Mouse (Mus musculus) liver, embryonic 11.5 days (tissue): ENCODE results near the gene Ntng2. TPM values are rescaled to one million over a fixed set of nuclear protein-coding genes. Genes with fewer than 3 reads are reported as not detected.

Source experiments
- ATAC-seq: fragments of 200-750 bp; cut with Nextera tagmentation; replicated peaks from 2 replicates; pipeline ENCODE4 v1.8.0; 2017; ENCODE audit warnings: moderate number of reproducible peaks, mild to moderate bottlenecking, moderate TSS enrichment, moderate library complexity; ENCODE audit not compliant: low FRiP score
- DNase-seq: peaks from one replicate; pipeline ENCODE4 v3.0.0-alpha.2; 2017; ENCODE audit warnings: low spot score
- H3K27ac ChIP-seq: fragments of 300-500 bp; sonication (generic); 2 replicates; pipeline ENCODE4 v1.5.1; 2014; ENCODE audit warnings: mild to moderate bottlenecking, low read depth, low read length, control low read depth
- H3K27me3 ChIP-seq: fragments of 300-500 bp; sonication (generic); replicated peaks from 2 replicates; pipeline ENCODE4 v1.6.1; 2014; ENCODE audit warnings: low read length, mixed read lengths; ENCODE audit not compliant: control insufficient read depth, insufficient read depth
- H3K36me3 ChIP-seq: fragments of 300-500 bp; sonication (generic); 2 replicates; pipeline ENCODE4 v1.6.1; 2014; ENCODE audit warnings: mild to moderate bottlenecking, low read length, moderate library complexity, mixed read lengths; ENCODE audit not compliant: control insufficient read depth, insufficient read depth
- H3K4me1 ChIP-seq: fragments of 300-500 bp; sonication (generic); replicated peaks from 2 replicates; pipeline ENCODE4 v1.6.1; 2014; ENCODE audit warnings: low read length, mixed read lengths; ENCODE audit not compliant: control insufficient read depth, insufficient read depth
- H3K4me2 ChIP-seq: fragments of 300-500 bp; sonication (generic); 2 replicates; pipeline ENCODE4 v1.6.1; 2014; ENCODE audit warnings: mild to moderate bottlenecking, control low read depth, moderate library complexity
- H3K4me3 ChIP-seq: fragments of 300-500 bp; sonication (generic); 2 replicates; pipeline ENCODE4 v1.5.1; 2014; ENCODE audit warnings: low read depth, low read length, control low read depth
- H3K9ac ChIP-seq: fragments of 300-500 bp; sonication (generic); 2 replicates; pipeline ENCODE4 v1.6.1; 2014; ENCODE audit warnings: low read depth, low read length, control low read depth
- H3K9me3 ChIP-seq: fragments of 300-500 bp; sonication (generic); 2 replicates; pipeline ENCODE4 v1.6.1; 2016; ENCODE audit warnings: low read length, inconsistent platforms, mixed read lengths; ENCODE audit not compliant: control insufficient read depth
- WGBS: fragments of 180-500 bp; shearing (Covaris S2); extraction: QIAGEN DNeasy Blood & Tissue Kit; methylation state at CpG from one replicate; pipeline ENCODE4 v1.1.7; 2014; 5-methylcytosine and 5-hydroxymethylcytosine counted together
- polyA plus RNA-seq: library from polyadenylated mRNA; unstranded; fragments of >200 nt; fragmentation: Nextera tagmentation; extraction: Ambion mirVana; gene quantifications from 2 replicates; pipeline ENCODE4 v1.2.1, GENCODE M21; 2014

The Ntng2 gene
- not detected in 2 replicates for polyA plus RNA-seq

- DNase-seq: peak; percentile 62
- Histone ChIP-seq H3K9me3 (no peaks in the 10 kb centered on the region), H3K4me2 (peak within 1 kb of the TSS; percentile 90), H3K27ac (no peak within 1 kb of the TSS), H3K27me3 (peaks cover 80% of the 10 kb centered on the region), H3K36me3 (no peaks in the 10 kb centered on the region), H3K4me3 (peak within 1 kb of the TSS; percentile 54), H3K4me1 (peaks cover 8% of the 10 kb centered on the region), H3K9ac (no peak within 1 kb of the TSS)
- no peak; the same call in 1 of the 2 replicates for ATAC-seq
- 0% methylated on average over 54 of the region's 54 CpGs for whole genome bisulfite sequencing
Observed at GRCm38 (mm10) chr2:29252599-29253204, at the start of gene Ntng2. TSS of gene Ntng2 (minus strand) at chr2:29253005.

GRCm38 (mm10) chr2:29295557-29295956, 42.8 kb upstream of the Ntng2 start:
- Histone ChIP-seq H3K4me3 (no peak overlapping the region), H3K9ac (no peak overlapping the region), H3K9me3 (no peaks in the 10 kb centered on the region; the same call in 1 of the 2 replicates), H3K27me3 (no peaks in the 10 kb centered on the region), H3K36me3 (no peaks in the 10 kb centered on the region), H3K4me1 (no peaks in the 10 kb centered on the region), H3K4me2 (no peak overlapping the region), H3K27ac (no peak overlapping the region)
- ATAC-seq: no peak
- DNase-seq: no peak
- 63% methylated on average over 3 of the region's 3 CpGs for WGBS

DNA sequence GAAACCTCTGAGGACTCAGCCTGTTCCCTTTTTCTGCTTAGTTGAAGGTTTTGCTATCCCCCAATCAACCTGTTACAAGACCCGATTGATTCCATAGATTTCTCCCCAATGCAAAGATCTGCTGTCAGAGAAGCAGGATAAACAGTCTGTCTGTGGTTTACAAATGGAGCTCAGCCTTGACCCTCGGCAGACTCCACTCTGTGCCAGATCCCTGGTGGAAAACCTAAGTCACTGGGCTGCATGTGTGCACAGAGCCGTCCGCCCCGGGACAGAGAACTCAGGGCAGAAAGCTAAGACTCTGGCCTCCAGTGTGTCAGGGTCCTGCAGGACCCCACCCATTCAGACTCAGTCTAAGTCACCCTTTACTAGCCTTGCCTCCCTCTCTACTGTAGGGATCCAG, 34.8 kb upstream of the Ntng2 start:
- 57% methylated on average over 5 of the region's 5 CpGs for WGBS
- H3K4me1 ChIP-seq: no peaks in the 10 kb centered on the region
- no peak overlapping the region for H3K4me3 ChIP-seq

DNA sequence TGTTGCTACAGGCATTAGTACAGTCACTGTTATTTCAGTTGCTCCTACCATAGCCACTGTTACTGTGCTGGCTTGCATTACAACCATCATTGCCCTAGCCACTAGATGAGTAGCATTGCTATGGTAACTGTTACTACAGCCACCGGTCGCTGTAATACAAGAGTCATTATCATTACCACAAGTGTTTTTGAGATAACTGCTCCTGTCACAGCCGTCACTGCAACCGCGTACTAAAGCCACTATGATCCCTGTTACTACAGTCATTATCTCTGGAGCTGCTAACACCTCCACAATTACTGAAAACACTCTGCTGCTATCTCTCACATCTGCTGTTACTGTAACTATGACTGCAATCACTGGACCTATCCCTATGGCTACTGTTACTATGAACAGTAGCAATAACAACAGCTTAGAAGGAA, 24.9 kb upstream of the Ntng2 start:
- H3K36me3 ChIP-seq: no peaks in the 10 kb centered on the region
- ATAC-seq (no peak), DNase-seq (no peak)
- H3K27ac ChIP-seq: no peak overlapping the region
- no peak overlapping the region for H3K9ac ChIP-seq
- H3K4me1 ChIP-seq: no peaks in the 10 kb centered on the region
- no peaks in the 10 kb centered on the region for H3K27me3 ChIP-seq
- 30% methylated on average over 5 of the region's 5 CpGs for WGBS
- no peak overlapping the region for H3K4me2 ChIP-seq
- no peak overlapping the region for H3K4me3 ChIP-seq
- H3K9me3 ChIP-seq: no peaks in the 10 kb centered on the region

More for the DNA sequence above, 34.8 kb upstream of the Ntng2 start:
- no peak overlapping the region for H3K4me2 ChIP-seq
- no peaks in the 10 kb centered on the region for H3K36me3 ChIP-seq
- no peaks in the 10 kb centered on the region for H3K9me3 ChIP-seq
- no peak overlapping the region for H3K9ac ChIP-seq
- H3K27ac ChIP-seq: no peak overlapping the region
- DNase-seq (no peak), ATAC-seq (no peak)
- no peaks in the 10 kb centered on the region for H3K27me3 ChIP-seq

DNA sequence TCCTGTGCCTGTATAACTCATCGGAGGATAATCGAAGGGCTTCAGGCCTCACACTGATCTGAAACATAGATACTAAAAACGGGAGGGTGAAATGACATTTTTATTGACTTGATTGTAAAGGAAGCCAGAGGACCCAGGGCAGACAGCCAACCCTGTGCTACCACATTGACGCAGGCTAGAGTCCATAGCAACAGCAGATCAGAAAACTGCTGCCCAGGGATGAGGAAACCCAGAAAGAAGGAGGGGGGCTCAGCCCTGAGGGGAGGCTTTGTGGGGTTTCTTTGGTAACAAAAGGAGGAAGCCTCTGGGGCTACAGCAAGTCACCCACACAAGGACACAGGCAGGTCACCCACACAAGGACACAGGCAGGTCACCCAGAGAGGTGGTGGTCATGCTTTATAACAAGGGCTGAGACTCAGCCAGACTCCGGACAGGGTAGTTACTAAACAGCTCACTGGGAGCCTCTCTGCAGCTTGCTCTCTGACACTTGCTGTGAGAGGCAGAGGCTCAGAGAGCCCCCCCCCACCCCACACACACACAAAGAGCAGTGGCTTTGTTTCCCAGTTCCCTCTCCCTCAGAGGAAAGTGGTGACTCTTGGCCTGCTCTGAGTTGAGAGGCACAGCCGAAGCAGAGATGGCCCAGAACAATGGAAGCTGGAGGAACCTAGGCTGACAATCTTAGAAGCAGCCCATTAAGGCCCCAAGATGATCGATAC, 19.2 kb upstream of the Ntng2 start:
- Histone ChIP-seq H3K9me3 (no peaks in the 10 kb centered on the region), H3K4me3 (no peak overlapping the region), H3K9ac (no peak overlapping the region), H3K4me2 (no peak overlapping the region), H3K36me3 (no peaks in the 10 kb centered on the region), H3K4me1 (no peaks in the 10 kb centered on the region), H3K27me3 (no peaks in the 10 kb centered on the region), H3K27ac (no peak overlapping the region)
- no peak for ATAC-seq
- WGBS: 69% methylated on average over 7 of the region's 7 CpGs
- DNase-seq: no peak

GRCm38 (mm10) chr2:29271098-29271497, 18.3 kb upstream of the Ntng2 start:
- 73% methylated on average over 7 of the region's 7 CpGs for WGBS

DNA sequence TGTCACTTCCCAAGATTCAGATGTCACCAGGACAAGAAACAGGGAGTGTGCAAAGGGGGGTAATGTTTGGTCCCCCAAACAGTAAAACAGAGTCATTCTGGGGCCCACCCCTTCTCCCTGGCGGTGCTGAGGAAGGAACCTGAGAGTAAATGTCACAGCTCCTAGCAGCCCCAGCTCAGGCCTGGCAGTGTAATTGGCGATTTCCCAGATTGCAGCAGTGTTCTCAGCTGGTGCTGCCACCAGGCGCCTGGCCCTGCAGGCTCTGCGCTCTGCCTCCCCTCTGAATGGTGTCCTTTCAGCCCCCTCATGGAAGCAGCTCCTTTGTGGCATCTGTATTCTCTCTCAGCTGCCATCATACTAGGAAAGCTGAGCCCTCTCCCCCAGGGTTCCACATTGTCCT, 14.0 kb upstream of the Ntng2 start:
- no peaks in the 10 kb centered on the region for H3K9me3 ChIP-seq
- DNase-seq: no peak
- H3K36me3 ChIP-seq: no peaks in the 10 kb centered on the region
- no peak overlapping the region for H3K9ac ChIP-seq
- H3K4me3 ChIP-seq: no peak overlapping the region
- ATAC-seq: no peak
- 51% methylated on average over 4 of the region's 4 CpGs for WGBS
- H3K27ac ChIP-seq: no peak overlapping the region
- no peaks in the 10 kb centered on the region for H3K4me1 ChIP-seq
- no peak overlapping the region for H3K4me2 ChIP-seq
- 0 out of 2 replicates have a peak, but pooled peaks cover 3% of the 10 kb centered on the region for H3K27me3 ChIP-seq

More at GRCm38 (mm10) chr2:29271098-29271497, 18.3 kb upstream of the Ntng2 start:
- H3K4me2 ChIP-seq: no peak overlapping the region
- H3K4me3 ChIP-seq: no peak overlapping the region
- ATAC-seq (no peak), DNase-seq (no peak)
- H3K27ac ChIP-seq: no peak overlapping the region
- H3K9me3 ChIP-seq: no peaks in the 10 kb centered on the region
- no peak overlapping the region for H3K9ac ChIP-seq
- H3K4me1 ChIP-seq: no peaks in the 10 kb centered on the region
- H3K27me3 ChIP-seq: no peaks in the 10 kb centered on the region
- H3K36me3 ChIP-seq: no peaks in the 10 kb centered on the region

DNA sequence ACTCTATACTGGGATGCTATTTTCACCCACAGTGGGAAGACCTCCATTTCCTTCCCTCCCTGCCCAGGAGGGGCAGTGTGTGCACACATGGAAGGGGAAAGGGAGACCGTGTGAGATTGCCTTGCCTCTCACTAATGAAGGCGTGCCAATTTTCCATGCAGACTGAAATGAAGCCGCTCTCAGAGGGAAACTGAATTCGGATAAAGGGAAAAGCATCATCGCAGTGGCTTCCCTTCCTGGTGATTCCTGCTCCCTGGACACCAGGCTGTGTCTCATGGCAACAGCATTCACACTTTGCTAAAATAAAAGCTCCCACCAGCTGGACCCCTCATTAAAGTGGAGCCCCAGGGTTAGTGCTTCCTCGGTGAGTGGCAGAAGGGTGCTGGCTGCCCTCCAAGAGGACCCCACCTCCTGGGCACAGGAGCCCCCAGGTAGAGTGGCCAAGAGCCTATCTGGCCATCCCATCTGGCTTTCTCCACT, 9.7 kb upstream of the Ntng2 start:
- ATAC-seq (no peak), DNase-seq (no peak)
- Histone ChIP-seq H3K27ac (no peak overlapping the region), H3K4me3 (no peak overlapping the region), H3K9ac (no peak overlapping the region), H3K36me3 (no peaks in the 10 kb centered on the region), H3K4me1 (no peaks in the 10 kb centered on the region), H3K4me2 (no peak overlapping the region), H3K9me3 (no peaks in the 10 kb centered on the region), H3K27me3 (peaks cover 14% of the 10 kb centered on the region; the same call in 1 of the 2 replicates)
- WGBS: 65% methylated on average over 6 of the region's 6 CpGs
